Mouse (Mus musculus) thymus, postnatal 10 days (tissue): ENCODE results near the gene Gsta2.
"Not testable (repeated sequence)": the region's sequence is repeated elsewhere in the genome, so short reads cannot be mapped to it uniquely, and the experiment has no call there.

ENCODE experiments used
- DNase-seq, 2 experiments: peaks; one replicate each; pipeline ENCODE4 v3.0.0; 2021; ENCODE audit warnings: low spot score in 2 of 2

Gsta2 gene

DNA sequence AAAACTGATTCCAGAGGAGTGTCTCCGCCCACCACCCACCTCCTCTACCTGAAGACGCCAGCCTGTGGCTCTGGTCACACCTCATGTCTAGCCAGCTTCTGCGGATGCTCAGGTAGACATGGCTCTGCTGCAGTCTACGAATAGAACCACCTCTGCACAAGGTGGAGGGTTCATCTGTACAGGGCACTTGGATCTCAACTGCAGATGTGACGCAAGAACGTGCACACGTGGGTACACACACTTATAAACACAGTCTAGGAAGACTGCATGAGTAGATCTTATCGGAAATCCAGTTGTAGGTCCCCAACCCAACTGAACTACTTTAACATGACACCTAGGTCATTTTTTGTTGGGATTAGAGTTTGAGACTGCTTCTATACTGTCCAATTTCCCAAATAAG, at the start of gene Gsta2:
Gene Gsta2, minus strand, starts transcription at position 178 of the 400 bp plus-strand sequence.
- no peak for DNase-seq

- no peak for DNase-seq
These were observed 46.0 kb upstream of the Gsta2 start for GRCm38 (mm10) chr9:78401596-78401995.

GRCm38 (mm10) chr9:78400570-78400969, 45.0 kb upstream of the Gsta2 start:
- DNase-seq = no peak

DNA sequence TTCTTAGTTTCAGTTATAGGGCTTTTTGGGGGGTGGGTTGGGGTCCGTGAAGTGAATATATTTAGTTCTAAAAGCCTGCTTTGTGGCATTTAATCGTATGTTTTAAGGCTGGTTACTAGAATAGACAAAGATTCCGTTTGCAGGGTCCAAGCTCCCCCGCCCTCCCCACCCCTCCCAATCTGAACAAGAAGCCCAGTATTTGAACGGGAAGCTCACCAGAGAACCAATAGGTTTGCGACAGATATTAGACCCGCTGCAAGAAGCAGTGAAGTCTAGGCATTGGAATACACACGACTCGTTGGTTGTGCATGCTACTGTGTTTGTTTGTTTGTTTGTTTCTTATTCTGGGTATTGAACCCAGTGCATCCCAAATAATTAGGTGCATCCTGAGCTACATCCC, 40.9 kb upstream of the Gsta2 start:
- no peak for DNase-seq

- DNase-seq = peak; percentile 4 to 22
These were observed 40.2 kb upstream of the Gsta2 start, which contains the start of gene Ddx43 for GRCm38 (mm10) chr9:78395630-78396351. Gene Ddx43, plus strand, starts transcription at chr9:78395777.

GRCm38 (mm10) chr9:78395244-78395629, 39.6 kb upstream of the Gsta2 start:
- no peak for DNase-seq

- no peak for DNase-seq
These were observed 39.0 kb upstream of the Gsta2 start for GRCm38 (mm10) chr9:78394602-78395001.

DNA sequence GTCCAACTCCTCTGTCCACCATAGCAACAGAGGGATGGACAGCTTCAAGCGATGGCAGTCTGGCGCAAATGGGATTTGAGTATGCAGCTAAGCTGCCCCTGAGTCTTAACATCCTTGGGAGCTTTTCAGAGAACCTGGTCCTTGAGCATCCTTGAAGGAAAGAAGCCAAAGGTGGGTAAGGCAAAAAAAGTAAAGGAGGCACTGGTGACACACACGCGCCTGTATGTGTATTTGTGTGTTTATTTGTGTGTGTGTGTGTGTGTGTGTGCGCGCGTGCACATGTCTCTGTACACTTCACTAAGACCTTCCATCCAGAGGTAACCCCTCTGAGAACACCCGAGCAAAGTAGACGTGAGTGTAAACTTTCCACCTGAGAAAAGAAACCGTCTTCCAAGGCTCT, 38.2 kb upstream of the Gsta2 start:
- DNase-seq = no peak

GRCm38 (mm10) chr9:78389981-78390380, 34.4 kb upstream of the Gsta2 start:
- no peak for DNase-seq

DNA sequence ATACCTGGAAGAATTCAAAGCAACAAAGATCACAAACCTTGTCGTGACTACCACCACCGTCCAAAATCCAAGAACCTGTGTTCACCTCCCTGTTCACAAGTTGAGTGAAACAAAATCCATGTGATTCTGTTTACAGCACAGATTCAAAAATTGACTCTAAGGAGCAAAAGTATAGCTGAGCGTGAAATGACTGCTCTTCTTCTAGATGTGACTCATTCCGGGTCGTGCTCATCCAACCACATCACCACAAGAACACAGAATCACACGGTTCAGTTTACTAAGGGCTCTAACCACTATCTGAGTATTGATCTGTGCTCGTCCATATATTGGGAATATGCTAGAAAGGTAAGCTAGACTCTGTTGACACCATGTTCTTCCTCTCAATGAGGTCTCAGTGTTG, 31.4 kb upstream of the Gsta2 start:
- no peak for DNase-seq

DNA sequence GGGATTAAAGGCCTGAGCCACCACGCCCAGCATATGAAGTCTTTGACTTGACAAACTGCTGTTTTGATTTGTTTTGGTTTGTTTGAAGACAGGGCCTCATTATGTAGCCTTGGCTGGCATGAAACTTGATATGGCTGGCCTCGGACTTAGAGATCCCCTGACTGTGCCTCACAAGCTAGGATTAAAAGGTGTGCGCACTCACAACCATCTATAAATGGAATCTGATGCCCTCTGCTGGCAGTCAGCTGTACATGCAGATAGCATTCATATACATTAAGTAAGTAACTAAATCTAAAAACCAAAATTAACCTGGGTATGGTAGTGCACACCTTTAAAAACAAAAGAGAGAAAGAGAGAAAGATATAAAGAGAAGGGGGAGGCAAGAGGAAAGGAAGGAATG, 30.3 kb upstream of the Gsta2 start:
- peak in 1 of 2 experiments; percentile 5 for DNase-seq

GRCm38 (mm10) chr9:78378113-78378785, 22.7 kb upstream of the Gsta2 start, which contains the start of gene Ooep:
Gene Ooep, minus strand, starts transcription at chr9:78378725.
- DNase-seq = no peak

GRCm38 (mm10) chr9:78377546-78377945, 22.0 kb upstream of the Gsta2 start:
- no peak for DNase-seq

DNA sequence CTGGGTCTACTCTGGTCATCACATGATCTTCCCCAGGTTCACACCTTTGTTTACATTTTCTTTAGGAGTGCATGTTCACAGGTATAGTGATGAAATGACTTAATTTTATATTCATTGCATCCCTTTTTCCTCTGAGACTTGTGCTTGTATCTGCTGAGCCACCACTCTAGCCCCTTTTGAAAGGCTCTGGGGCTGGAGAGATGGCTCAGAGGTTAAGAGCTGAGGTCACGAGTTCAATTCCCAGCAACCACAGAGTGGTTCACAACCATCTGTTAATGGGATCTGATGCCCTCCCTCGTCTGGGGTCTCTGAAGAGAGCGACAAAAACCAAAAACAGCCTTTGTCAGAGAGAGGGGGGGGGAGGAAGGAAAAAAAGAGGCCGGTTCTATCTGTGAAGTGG, 19.9 kb upstream of the Gsta2 start:
- DNase-seq = no peak

DNA sequence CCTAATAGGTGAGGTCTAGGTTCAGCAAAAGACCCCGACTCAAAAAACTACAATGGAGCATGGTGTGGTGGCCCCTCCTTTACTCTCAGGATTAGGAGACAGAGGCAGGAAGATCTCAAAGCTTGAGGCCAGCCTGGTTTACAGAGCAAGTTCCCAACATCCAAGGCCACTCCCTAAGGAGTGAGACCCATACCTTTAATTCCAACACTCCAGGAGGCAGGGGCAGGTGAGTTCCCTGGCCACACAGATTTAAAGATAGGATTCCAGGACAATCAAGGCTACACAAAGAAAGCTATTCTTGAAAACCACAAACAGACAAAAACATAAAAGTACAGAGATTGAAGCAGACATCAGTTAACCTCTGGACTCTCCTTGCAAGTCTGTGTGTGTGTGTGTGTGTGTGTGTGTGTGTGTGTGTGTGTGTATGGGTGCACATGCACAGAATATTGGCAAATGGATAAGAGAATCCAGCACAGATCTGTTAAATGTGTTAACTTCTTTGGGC, 19.3 kb upstream of the Gsta2 start:
- DNase-seq = no peak

- DNase-seq = no peak
These were observed 18.8 kb upstream of the Gsta2 start for GRCm38 (mm10) chr9:78374397-78374796.

DNA sequence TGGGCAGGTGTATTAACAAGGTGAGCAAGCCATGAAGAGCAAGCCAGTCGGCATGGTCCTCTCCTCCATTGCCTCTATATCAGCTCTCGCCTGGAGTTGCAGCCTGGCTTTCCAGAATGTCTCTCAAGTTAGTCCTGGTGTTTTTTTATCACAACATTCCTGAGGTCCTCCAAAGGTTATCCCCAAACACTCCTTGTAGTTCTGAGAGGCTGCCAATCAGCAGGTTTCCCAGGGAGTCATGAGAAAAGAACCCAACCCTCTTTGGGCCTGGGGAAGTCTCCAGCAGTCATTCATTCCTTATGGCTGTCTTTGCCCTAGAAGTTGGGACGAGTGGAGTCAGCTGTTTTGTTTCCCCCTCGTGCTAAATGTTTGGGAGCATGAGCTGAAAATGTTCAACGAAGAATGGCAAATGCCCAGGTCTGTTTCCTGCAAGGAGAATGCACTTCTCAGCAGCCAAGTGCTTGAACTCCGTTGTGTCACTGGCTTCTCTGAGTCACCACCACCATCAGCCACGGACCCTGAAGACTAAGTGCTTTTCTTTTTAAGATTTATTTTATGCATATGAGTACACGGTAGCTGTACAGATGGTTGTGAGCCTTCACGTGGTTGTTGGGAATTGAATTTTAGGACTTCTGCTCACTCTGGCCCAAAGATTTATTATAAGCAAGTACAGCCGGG, 17.4 kb upstream of the Gsta2 start:
- DNase-seq = no peak

- DNase-seq = no peak
These were observed 15.9 kb upstream of the Gsta2 start for GRCm38 (mm10) chr9:78371441-78371840.

- DNase-seq = no peak
These were observed 14.2 kb upstream of the Gsta2 start for GRCm38 (mm10) chr9:78369786-78370185.

DNA sequence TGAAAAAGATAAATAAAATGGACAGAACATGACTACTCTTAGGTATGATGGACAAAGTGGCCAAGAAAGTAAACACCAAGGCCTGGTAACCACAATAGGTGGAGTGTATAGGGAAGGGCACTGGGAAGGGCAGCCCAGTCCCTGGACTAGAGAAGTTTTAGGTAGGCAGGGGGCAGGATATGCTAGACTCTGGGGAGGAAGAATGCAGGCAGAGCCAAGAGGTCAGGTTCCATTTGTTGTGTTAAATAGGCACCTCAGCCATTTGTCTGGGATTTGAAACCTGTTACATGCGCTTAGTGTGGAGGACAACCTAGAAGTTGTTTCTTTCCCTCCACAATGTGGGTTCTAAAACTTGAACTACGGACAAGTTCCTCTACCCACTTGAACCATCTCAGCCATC, 13.8 kb upstream of the Gsta2 start:
- DNase-seq = no peak

DNA sequence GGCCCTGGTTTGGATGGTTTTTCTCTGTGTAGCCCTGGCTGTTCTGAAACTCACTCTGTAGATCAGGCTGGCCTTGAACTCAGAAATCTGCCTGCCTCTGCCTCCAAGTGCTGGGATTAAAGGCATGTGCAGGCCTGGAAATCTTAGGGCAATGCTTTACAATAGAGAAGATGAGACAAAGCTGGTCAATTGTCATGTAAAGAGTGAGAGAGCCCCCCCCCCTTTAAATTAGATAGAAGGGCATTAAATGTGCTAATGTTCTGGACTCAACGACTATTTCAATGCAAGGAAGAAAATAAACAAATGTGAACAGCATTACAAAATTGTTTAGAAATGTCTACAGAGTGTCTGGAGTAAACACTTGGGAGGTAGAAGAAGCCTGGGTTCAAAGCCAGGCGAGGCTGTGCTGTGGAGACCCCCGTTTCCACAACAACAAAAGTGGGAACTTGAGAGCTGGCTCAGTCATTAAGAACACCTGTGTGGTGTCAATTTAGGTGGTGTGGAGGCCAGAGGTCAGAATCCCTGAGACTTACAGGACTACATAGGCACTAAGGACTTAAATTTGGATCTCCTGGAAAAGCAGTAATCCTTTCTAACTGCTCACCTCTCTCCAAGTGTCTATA, 13.2 kb upstream of the Gsta2 start:
- DNase-seq = no peak

DNA sequence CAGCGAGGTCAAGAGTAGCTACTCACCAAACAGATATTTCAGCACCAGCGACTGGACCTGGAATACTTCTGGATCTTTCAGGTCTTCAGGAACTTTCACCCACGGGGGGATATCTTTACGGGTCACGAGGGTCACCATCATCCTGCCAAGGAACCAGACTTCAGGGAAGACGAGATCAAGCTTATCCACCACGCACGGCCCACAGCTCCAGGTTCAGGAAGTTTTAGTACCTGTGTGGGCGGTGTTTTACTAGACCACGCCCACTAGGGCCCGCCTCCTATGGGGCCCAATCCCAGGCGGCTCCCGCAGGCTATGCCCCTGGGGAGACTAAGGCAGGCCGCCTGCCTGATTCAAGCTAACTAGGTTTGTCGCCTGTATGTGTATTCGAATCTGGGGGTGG, 12.4 kb upstream of the Gsta2 start, which contains the start of gene Dppa5a:
Gene Dppa5a, minus strand, starts transcription at position 219 of the 400 bp plus-strand sequence.
- not testable (repeated sequence) for DNase-seq
